Mouse (Mus musculus) stomach, postnatal 0 days (tissue): Measurements from ENCODE around the gene Atp6v1g1.

Experiments used
- CTCF ChIP-seq: IDR thresholded peaks from 2 replicates; pipeline ENCODE4 v1.5.1; 2016; ENCODE audit warnings: antibody characterized with exemption, low read depth, mild to moderate bottlenecking, moderate library complexity
- EP300 ChIP-seq: optimal IDR thresholded peaks from 2 replicates; pipeline ENCODE3; 2016; ENCODE audit warnings: antibody characterized with exemption

GRCm38 (mm10) chr4:63585216-63585615, 40.6 kb downstream of the Atp6v1g1 start:
- no peak for TF ChIP-seq CTCF
- TF ChIP-seq EP300: no peak
